Mouse (Mus musculus) kidney, embryonic 16.5 days (tissue): Measurements from ENCODE around the gene Dap. TPM values are rescaled to one million over a fixed set of nuclear protein-coding genes. Genes with fewer than 3 reads are reported as not detected.

ENCODE experiments used
- ATAC-seq: fragments of 200-750 bp; cut with Nextera tagmentation; 2 replicates; pipeline ENCODE4 v1.8.0; 2017; ENCODE audit warnings: moderate TSS enrichment; ENCODE audit not compliant: low FRiP score, low TSS enrichment
- H3K27ac ChIP-seq: fragments of 300-500 bp; sonication (generic); 2 replicates; pipeline ENCODE4 v1.5.1; 2014; ENCODE audit warnings: low read length
- H3K27me3 ChIP-seq: fragments of 300-500 bp; sonication (generic); 2 replicates; pipeline ENCODE4 v1.6.1; 2014; ENCODE audit warnings: low read length, control low read depth, mixed read lengths; ENCODE audit not compliant: insufficient read depth
- H3K36me3 ChIP-seq: fragments of 300-500 bp; sonication (generic); 2 replicates; pipeline ENCODE4 v1.6.1; 2014; ENCODE audit warnings: low read length, control low read depth, mixed read lengths; ENCODE audit not compliant: insufficient read depth
- H3K4me1 ChIP-seq: fragments of 300-500 bp; sonication (generic); 2 replicates; pipeline ENCODE4 v1.6.1; 2014; ENCODE audit warnings: low read length, control low read depth, mixed read lengths; ENCODE audit not compliant: insufficient read depth
- H3K4me2 ChIP-seq: fragments of 300-500 bp; sonication (generic); replicated peaks from 2 replicates; pipeline ENCODE4 v1.6.1; 2014; ENCODE audit warnings: low read depth, low read length
- H3K4me3 ChIP-seq: fragments of 300-500 bp; sonication (generic); 2 replicates; pipeline ENCODE4 v1.5.1; 2014; ENCODE audit warnings: mild to moderate bottlenecking, low read length
- H3K9ac ChIP-seq: fragments of 300-500 bp; sonication (generic); replicated peaks from 2 replicates; pipeline ENCODE4 v1.6.1; 2014; ENCODE audit warnings: low read length
- H3K9me3 ChIP-seq: fragments of 300-500 bp; sonication (generic); 2 replicates; pipeline ENCODE4 v1.6.1; 2016; ENCODE audit warnings: low read length, control low read depth
- WGBS: fragments of 180-500 bp; shearing (Covaris S2); extraction: QIAGEN DNeasy Blood & Tissue Kit; methylation state at CpG from one replicate; pipeline ENCODE4 v1.1.7; 2014; 5-methylcytosine and 5-hydroxymethylcytosine counted together
- polyA plus RNA-seq: library from polyadenylated mRNA; unstranded; fragments of >200 nt; fragmentation: Nextera tagmentation; extraction: Ambion mirVana; gene quantifications from 2 replicates; pipeline ENCODE4 v1.2.1, GENCODE M21; 2015

Dap gene
- polyA plus RNA-seq, 1 experiment from 2014 or later: 78.3 TPM

- Histone ChIP-seq H3K4me2 (no peak overlapping the region), H3K9ac (no peak overlapping the region), H3K27me3 (no peaks in the 10 kb centered on the region), H3K36me3 (no peaks in the 10 kb centered on the region), H3K9me3 (no peaks in the 10 kb centered on the region), H3K4me3 (no peak overlapping the region), H3K4me1 (peaks cover 10% of the 10 kb centered on the region), H3K27ac (no peak overlapping the region)
- ATAC-seq: no peak
- 70% methylated on average over 7 of the region's 7 CpGs for WGBS
These were observed 24.8 kb downstream of the Dap start for GRCm38 (mm10) chr15:31248882-31249281.

GRCm38 (mm10) chr15:31250027-31250426 is 25.9 kb downstream of the Dap start:
- WGBS: 72% methylated on average over 2 of the region's 2 CpGs

GRCm38 (mm10) chr15:31250676-31251075 is 26.6 kb downstream of the Dap start:
- H3K36me3 ChIP-seq: no peaks in the 10 kb centered on the region
- H3K27me3 ChIP-seq: no peaks in the 10 kb centered on the region
- H3K27ac ChIP-seq: no peak overlapping the region
- 70% methylated on average over 3 of the region's 3 CpGs for WGBS
- H3K9me3 ChIP-seq: no peaks in the 10 kb centered on the region
- no peak for ATAC-seq
- H3K4me1 ChIP-seq: peaks cover 10% of the 10 kb centered on the region
- H3K4me3 ChIP-seq: no peak overlapping the region
- no peak overlapping the region for H3K4me2 ChIP-seq
- H3K9ac ChIP-seq: no peak overlapping the region

More at GRCm38 (mm10) chr15:31250027-31250426, 25.9 kb downstream of the Dap start:
- Histone ChIP-seq H3K4me2 (no peak overlapping the region), H3K4me3 (no peak overlapping the region), H3K36me3 (no peaks in the 10 kb centered on the region), H3K27me3 (no peaks in the 10 kb centered on the region), H3K4me1 (peaks cover 10% of the 10 kb centered on the region), H3K9ac (no peak overlapping the region), H3K9me3 (no peaks in the 10 kb centered on the region), H3K27ac (no peak overlapping the region)
- no peak for ATAC-seq

GRCm38 (mm10) chr15:31251189-31251588 is 27.1 kb downstream of the Dap start:
- Histone ChIP-seq H3K9ac (no peak overlapping the region), H3K9me3 (no peaks in the 10 kb centered on the region), H3K4me3 (no peak overlapping the region), H3K4me2 (no peak overlapping the region), H3K4me1 (peaks cover 10% of the 10 kb centered on the region), H3K36me3 (no peaks in the 10 kb centered on the region), H3K27me3 (no peaks in the 10 kb centered on the region), H3K27ac (no peak overlapping the region)
- WGBS: 61% methylated on average over 6 of the region's 6 CpGs
- no peak for ATAC-seq

DNA sequence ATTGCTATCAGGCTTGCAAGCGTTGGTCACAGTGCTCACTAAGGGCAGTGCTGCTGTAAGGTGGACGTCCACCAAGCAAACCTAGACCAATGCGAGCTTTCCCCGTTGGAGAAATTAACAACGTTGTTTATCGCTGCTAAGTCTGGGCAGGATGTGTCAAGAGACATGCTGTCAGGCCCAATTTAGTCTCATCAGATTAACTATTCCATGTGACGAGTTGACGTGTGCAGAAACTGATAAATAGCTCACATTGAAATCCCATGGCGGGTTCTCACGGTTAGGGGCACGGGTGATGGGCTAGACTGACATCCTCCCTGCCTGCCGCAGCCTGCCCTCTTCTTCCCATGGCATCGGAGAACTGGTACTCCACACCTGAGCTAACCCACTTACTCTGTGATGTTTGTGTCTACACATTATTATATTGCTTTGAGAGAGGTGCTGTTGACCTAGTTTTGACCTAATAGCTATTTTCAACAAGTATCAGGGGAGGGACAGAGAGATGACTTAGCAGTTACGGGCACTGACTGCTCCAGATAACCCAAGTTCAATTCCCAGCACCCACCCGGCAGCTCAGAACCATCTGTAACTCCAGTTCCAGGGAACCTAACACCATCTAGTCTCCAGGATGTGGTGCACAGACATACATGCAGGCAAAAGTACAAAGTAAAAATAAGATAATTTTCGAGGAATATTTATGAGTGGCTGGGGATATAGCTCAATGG is 28.6 kb downstream of the Dap start:
- Histone ChIP-seq H3K27me3 (no peaks in the 10 kb centered on the region), H3K4me2 (no peak overlapping the region), H3K9ac (no peak overlapping the region), H3K27ac (no peak overlapping the region), H3K4me1 (peaks cover 10% of the 10 kb centered on the region), H3K36me3 (no peaks in the 10 kb centered on the region), H3K4me3 (no peak overlapping the region), H3K9me3 (no peaks in the 10 kb centered on the region)
- ATAC-seq: no peak
- 89% methylated on average over 16 of the region's 16 CpGs for WGBS

- 66% methylated on average over 8 of the region's 8 CpGs for WGBS
- H3K27ac ChIP-seq: no peak overlapping the region
- no peak overlapping the region for H3K4me2 ChIP-seq
- H3K4me3 ChIP-seq: no peak overlapping the region
- ATAC-seq: no peak
- no peaks in the 10 kb centered on the region for H3K27me3 ChIP-seq
- no peaks in the 10 kb centered on the region for H3K9me3 ChIP-seq
- no peaks in the 10 kb centered on the region for H3K36me3 ChIP-seq
- no peak overlapping the region for H3K9ac ChIP-seq
- peaks cover 13% of the 10 kb centered on the region for H3K4me1 ChIP-seq
These were observed 29.3 kb downstream of the Dap start for GRCm38 (mm10) chr15:31253380-31253779.

GRCm38 (mm10) chr15:31253963-31254362 is 29.8 kb downstream of the Dap start:
- H3K9ac ChIP-seq: no peak overlapping the region
- H3K4me1 ChIP-seq: peaks cover 16% of the 10 kb centered on the region
- H3K27me3 ChIP-seq: no peaks in the 10 kb centered on the region
- H3K4me2 ChIP-seq: no peak overlapping the region
- H3K4me3 ChIP-seq: no peak overlapping the region
- ATAC-seq: no peak
- H3K27ac ChIP-seq: no peak overlapping the region
- no peaks in the 10 kb centered on the region for H3K9me3 ChIP-seq
- H3K36me3 ChIP-seq: no peaks in the 10 kb centered on the region
- 88% methylated on average over 4 of the region's 4 CpGs for WGBS

DNA sequence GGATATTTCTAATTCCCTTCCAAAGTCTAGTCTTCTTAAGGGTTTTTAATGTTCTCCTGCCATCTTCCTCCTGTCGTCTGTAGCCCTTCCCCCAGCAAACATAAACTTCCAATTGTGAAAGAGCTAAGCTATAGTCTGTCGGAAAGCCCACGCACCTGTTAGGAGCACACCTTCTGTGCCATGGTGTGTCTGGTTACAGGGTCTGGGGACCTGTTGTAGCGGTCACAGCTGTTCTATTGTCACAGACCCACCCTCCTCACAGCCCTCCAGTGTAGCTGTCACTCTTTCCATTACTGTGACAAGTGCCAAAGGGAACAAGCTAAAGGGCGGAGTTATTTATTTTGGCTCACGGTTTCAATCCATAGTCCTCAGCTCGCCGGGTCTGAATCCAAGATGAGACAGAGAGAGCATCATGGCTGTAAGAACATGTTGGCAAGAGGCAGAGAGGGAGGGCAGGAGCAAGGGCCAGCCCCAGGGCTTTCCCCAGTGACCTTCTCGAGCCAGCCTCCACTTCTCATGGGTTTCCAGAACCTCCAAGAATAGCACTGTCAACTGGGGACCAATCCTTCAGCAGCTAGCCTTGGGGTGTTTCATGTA is 30.9 kb downstream of the Dap start:
- Histone ChIP-seq H3K4me1 (peaks cover 16% of the 10 kb centered on the region), H3K27ac (no peak overlapping the region), H3K4me2 (no peak overlapping the region), H3K9me3 (no peaks in the 10 kb centered on the region), H3K27me3 (no peaks in the 10 kb centered on the region), H3K4me3 (no peak overlapping the region), H3K9ac (no peak overlapping the region), H3K36me3 (no peaks in the 10 kb centered on the region)
- no peak for ATAC-seq
- WGBS: 85% methylated on average over 9 of the region's 9 CpGs

DNA sequence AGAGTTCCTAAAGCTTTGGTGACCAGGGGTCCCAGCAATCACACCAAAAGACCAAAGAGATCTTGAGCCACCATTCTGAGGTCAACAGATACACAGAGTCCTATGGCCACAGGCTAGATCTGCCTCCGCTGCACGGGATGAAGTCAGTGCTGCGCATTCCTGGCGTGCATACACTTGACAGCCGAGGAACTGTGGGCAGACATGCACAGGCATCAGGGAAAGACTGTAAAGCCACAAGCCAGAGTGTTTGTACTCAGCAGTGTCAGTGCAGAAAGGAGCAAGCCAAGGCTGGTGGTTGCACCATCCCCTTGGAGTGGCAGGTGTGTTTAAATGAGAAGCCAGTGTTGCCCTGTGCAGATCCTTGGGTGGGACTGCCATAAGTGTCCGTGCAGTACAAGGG is 31.6 kb downstream of the Dap start:
- Histone ChIP-seq H3K36me3 (no peaks in the 10 kb centered on the region), H3K27me3 (no peaks in the 10 kb centered on the region), H3K27ac (no peak overlapping the region), H3K4me1 (peaks cover 20% of the 10 kb centered on the region), H3K4me2 (no peak overlapping the region), H3K9me3 (no peaks in the 10 kb centered on the region), H3K9ac (no peak overlapping the region), H3K4me3 (no peak overlapping the region)
- ATAC-seq: no peak
- WGBS: 58% methylated on average over 6 of the region's 6 CpGs

GRCm38 (mm10) chr15:31257329-31257728 is 33.2 kb downstream of the Dap start:
- no peak overlapping the region for H3K4me3 ChIP-seq
- no peak overlapping the region for H3K4me2 ChIP-seq
- H3K36me3 ChIP-seq: no peaks in the 10 kb centered on the region
- no peaks in the 10 kb centered on the region for H3K27me3 ChIP-seq
- no peak overlapping the region for H3K9ac ChIP-seq
- no peak for ATAC-seq
- peaks cover 34% of the 10 kb centered on the region for H3K4me1 ChIP-seq
- H3K9me3 ChIP-seq: no peaks in the 10 kb centered on the region
- 60% methylated on average over 1 of the region's 1 CpGs for WGBS
- no peak overlapping the region for H3K27ac ChIP-seq
